Mouse (Mus musculus) limb, embryonic 15.5 days (tissue): ENCODE data around the gene Cxcl15. TPM values are rescaled to one million over a fixed set of nuclear protein-coding genes. Genes with fewer than 3 reads are reported as not detected.

ENCODE experiments used
- microRNA-seq: library from miRNA; unstranded; fragments of <30 nt; microRNA quantifications from one replicate; pipeline ENCODE4, GENCODE M21; 2016
- polyA plus RNA-seq: library from polyadenylated mRNA; unstranded; fragments of >200 nt; fragmentation: Nextera tagmentation; extraction: Ambion mirVana; gene quantifications from 2 replicates; pipeline ENCODE4 v1.2.1, GENCODE M21; 2015

The Cxcl15 gene
- polyA plus RNA-seq, 1 experiment from 2014 or later, result 0.58 TPM

Small RNA genes lying within 50 kb of the gene (microRNA-seq; reads per million reads assigned to microRNA genes)
- not detected for gene Gm24322

Other genes with a start within 250 kb of the Cxcl15 start
- gene 5830473C10Rik, start 233.4 kb upstream of the Cxcl15 start, polyA plus RNA-seq, result 0.14 TPM in 1 of 2 replicates, not detected in the other
- 3.7 and 3.9 TPM in 2 replicates for gene Rassf6, start 153.9 kb upstream of the Cxcl15 start, polyA plus RNA-seq
- gene Cxcl5, start 35.2 kb upstream of the Cxcl15 start, polyA plus RNA-seq, result 1.3 and 2.1 TPM in 2 replicates
- gene Ppbp, start 26.0 kb upstream of the Cxcl15 start, polyA plus RNA-seq, result 4.1 and 4.2 TPM in 2 replicates
- 83.8 and 108 TPM in 2 replicates for gene Pf4, start 22.1 kb upstream of the Cxcl15 start, polyA plus RNA-seq
- 0.38 TPM in 1 of 2 replicates, not detected in the other for gene Cxcl3, start 8.4 kb upstream of the Cxcl15 start, polyA plus RNA-seq
- gene Cxcl1, start 96.7 kb downstream of the Cxcl15 start, polyA plus RNA-seq, result 1.3 TPM in 2 replicates
- not detected in 2 replicates for gene Cxcl2, start 109.3 kb downstream of the Cxcl15 start, polyA plus RNA-seq
- gene Mthfd2l, start 136.6 kb downstream of the Cxcl15 start, polyA plus RNA-seq, result 34.8 and 40.0 TPM in 2 replicates
- gene Epgn, start 232.9 kb downstream of the Cxcl15 start, polyA plus RNA-seq, result 0.49 and 0.51 TPM in 2 replicates